Mouse (Mus musculus): ENCODE results near the gene Trim65.

DNA sequence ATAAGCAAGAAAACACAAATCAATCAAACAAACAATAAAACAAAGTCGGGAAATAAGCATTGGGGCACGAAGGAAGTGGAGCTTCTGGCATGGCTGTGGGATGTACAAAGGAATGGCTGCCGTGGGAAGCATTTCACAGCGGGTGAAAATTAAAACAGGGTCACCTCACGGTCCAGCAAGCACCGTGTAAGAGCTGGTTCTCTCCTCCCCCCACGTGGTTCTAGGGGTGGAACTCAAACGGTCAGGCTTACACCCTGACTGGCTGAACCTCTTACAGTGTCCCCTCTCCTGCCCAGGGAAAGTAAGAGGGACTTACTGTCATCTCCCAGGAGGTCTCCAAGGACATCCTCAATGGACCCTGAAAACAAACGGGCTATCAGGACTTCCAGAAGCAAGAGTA, 32.1 kb upstream of the Trim65 start:
- TF ChIP-seq CTCF (IDR thresholded peaks at IDR 0.05; ENCODE audit: low read depth) = no peak
- TF ChIP-seq EP300 (optimal IDR thresholded peaks at IDR 0.05) = no peak

All from stomach, postnatal 0 days (tissue).